In genomic region chr2:4300383-4300811, GRCm38 (mm10) we compare ENCODE assay signal across 8 mouse cellular contexts.
DNase-seq lines count a peak whose midpoint lies in the region; ATAC-seq lines count a peak whose summit lies in the region.

No protein-coding gene starts in this region.

- H3K4me2 ChIP-seq in heart, embryonic 15.5 days, result peak overlapping the region; percentile 71
- peak overlapping the region; percentile 69 for H3K4me2 ChIP-seq in limb, embryonic 12.5 days

- no peak for ATAC-seq in heart, embryonic 15.5 days (replicated peaks; ENCODE audit: insufficient number of reproducible peaks, insufficient read depth, low FRiP score, low read depth)
- no peak for ATAC-seq in limb, embryonic 12.5 days (ENCODE audit: insufficient number of reproducible peaks, insufficient read depth, low FRiP score, low TSS enrichment, low read depth)

- WGBS in embryonic facial prominence, embryonic 10.5 days, result 23% methylated on average over 13 of the region's 13 CpGs
- 17% methylated on average over 13 of the region's 13 CpGs for WGBS in heart, embryonic 15.5 days
- WGBS in limb, embryonic 12.5 days, result 9% methylated on average over 13 of the region's 13 CpGs

- peaks cover 80% of the 10 kb centered on the region for H3K4me1 ChIP-seq in embryonic facial prominence, embryonic 10.5 days
- H3K4me1 ChIP-seq in heart, embryonic 15.5 days (replicated peaks), result peaks cover 42% of the 10 kb centered on the region
- peaks cover 64% of the 10 kb centered on the region for H3K4me1 ChIP-seq in limb, embryonic 12.5 days (replicated peaks)

- no peaks in the 10 kb centered on the region for H3K27me3 ChIP-seq in embryonic facial prominence, embryonic 10.5 days (replicated peaks; ENCODE audit: low read depth, poor library complexity, severe bottlenecking)
- H3K27me3 ChIP-seq in heart, embryonic 15.5 days, result no peaks in the 10 kb centered on the region
- H3K27me3 ChIP-seq in limb, embryonic 12.5 days, result no peaks in the 10 kb centered on the region

- no peaks in the 10 kb centered on the region for H3K9me3 ChIP-seq in embryonic facial prominence, embryonic 10.5 days
- no peaks in the 10 kb centered on the region for H3K9me3 ChIP-seq in heart, embryonic 15.5 days (replicated peaks)
- H3K9me3 ChIP-seq in limb, embryonic 12.5 days, result no peaks in the 10 kb centered on the region

- H3K4me3 ChIP-seq in embryonic facial prominence, embryonic 10.5 days, result peak overlapping the region; percentile 61
- peak overlapping the region; percentile 52 for H3K4me3 ChIP-seq in heart, embryonic 15.5 days
- H3K4me3 ChIP-seq in limb, embryonic 12.5 days (replicated peaks), result peak overlapping the region; percentile 48

- peak overlapping the region; percentile 58 for H3K9ac ChIP-seq in heart, embryonic 15.5 days
- H3K9ac ChIP-seq in limb, embryonic 12.5 days (replicated peaks), result peak overlapping the region; percentile 63

- H3K36me3 ChIP-seq in embryonic facial prominence, embryonic 10.5 days (replicated peaks), result no peaks in the 10 kb centered on the region
- no peaks in the 10 kb centered on the region for H3K36me3 ChIP-seq in heart, embryonic 15.5 days
- H3K36me3 ChIP-seq in limb, embryonic 12.5 days, result no peaks in the 10 kb centered on the region; the same call in 1 of the 2 replicates

- peak overlapping the region; percentile 85 for H3K27ac ChIP-seq in embryonic facial prominence, embryonic 10.5 days (replicated peaks)
- peak overlapping the region; percentile 84 for H3K27ac ChIP-seq in heart, embryonic 15.5 days
- peak overlapping the region; percentile 95 for H3K27ac ChIP-seq in limb, embryonic 12.5 days

- intact Hi-C loops in left cerebral cortex, postnatal 25 days (cut with DNase I), result no loop called here

- peak; percentile 26 for DNase-seq in adipocyte (ENCODE audit: low spot score)
- DNase-seq in embryonic facial prominence, embryonic 10.5 days (ENCODE audit: low spot score), result peak; percentile 75
- DNase-seq in neural tube, embryonic 10.5 days (ENCODE audit: extremely low spot score, low spot score), result peak; percentile 71
- DNase-seq in spleen, postnatal 36 days (ENCODE audit: low spot score in 2 of 2), result no peak
- DNase-seq in left cerebral cortex, postnatal 25 days (ENCODE audit: low spot score in 2 of 2), result no peak
- no peak for DNase-seq in spleen, adult 18-20 months

Comparison
In these comparisons a context has a peak if more than half of its experiments do, and no peak if none do; other contexts are left out.
1. DNase-seq: peak in adipocyte (single experiment), embryonic facial prominence, embryonic 10.5 days (single experiment) and neural tube, embryonic 10.5 days (single experiment); none in spleen, postnatal 36 days (0 of 2), left cerebral cortex, postnatal 25 days (0 of 2) and spleen, adult 18-20 months (0 of 2).
2. Peak in every context shown above with its lines, with median percentiles within 50 percentile points of each other: H3K27ac ChIP-seq and H3K4me3 ChIP-seq.